Mouse (Mus musculus): ENCODE results near the gene Wdr18. TPM values are rescaled to one million over a fixed set of nuclear protein-coding genes. Genes with fewer than 3 reads are reported as not detected.

The Wdr18 gene
- total RNA-seq, 4 experiments from 2014 or later, result 20.1 to 26.7 (median 23.0) TPM

Other genes with a start within 250 kb of the Wdr18 start
- gene Hcn2, start 243.5 kb upstream of the Wdr18 start, total RNA-seq (2022), result under 1 TPM; 0.39 to 0.86 (median 0.73) TPM
- 10 to 100 TPM; 34.1 to 47.2 (median 38.3) TPM for gene Polrmt, start 213.6 kb upstream of the Wdr18 start, total RNA-seq (2022)
- not detected for gene Fgf22, start 205.1 kb upstream of the Wdr18 start, total RNA-seq (2022)
- gene Rnf126, start 193.2 kb upstream of the Wdr18 start, total RNA-seq (2022), result 10 to 100 TPM; 51.9 to 80.5 (median 53.3) TPM
- 1 to 10 TPM in 2 of 4 experiments, under 1 TPM in 2; 0.73 to 1.2 (median 1.1) TPM for gene Fstl3, start 182.9 kb upstream of the Wdr18 start, total RNA-seq (2022)
- not detected for gene Prss57, start 169.2 kb upstream of the Wdr18 start, total RNA-seq (2022)
- gene Palm, start 166.6 kb upstream of the Wdr18 start, total RNA-seq (2022), result 10 to 100 TPM in 3 of 4 experiments, 1 to 10 TPM in 1; 6.8 to 12.3 (median 11.2) TPM
- not detected for gene Misp, start 139.2 kb upstream of the Wdr18 start, total RNA-seq (2022)
- gene Ptbp1, start 105.7 kb upstream of the Wdr18 start, total RNA-seq (2022), result 10 to 100 TPM; 11.8 to 19.3 (median 14.8) TPM
- not detected for gene Prtn3, start 85.7 kb upstream of the Wdr18 start, total RNA-seq (2022)
- gene Plppr3, start 85.5 kb upstream of the Wdr18 start, total RNA-seq (2022), result under 1 TPM in 1 of 4 experiments, not detected in 3; 0.40 TPM
- not detected for gene Elane, start 73.9 kb upstream of the Wdr18 start, total RNA-seq (2022)
- gene Cfd, start 69.3 kb upstream of the Wdr18 start, total RNA-seq (2022), result 100 to 1,000 TPM in 1 of 4 experiments, 10 to 100 TPM in 3; 10.7 to 257 (median 39.5) TPM
- gene Med16, start 51.2 kb upstream of the Wdr18 start, total RNA-seq (2022), result 10 to 100 TPM; 30.8 to 37.1 (median 32.9) TPM
- not detected for gene Gm26602, start 49.3 kb upstream of the Wdr18 start, total RNA-seq (2022)
- under 1 TPM; 0.13 to 0.36 (median 0.22) TPM for gene Kiss1r, start 43.2 kb upstream of the Wdr18 start, total RNA-seq (2022)
- gene R3hdm4, start 38.9 kb upstream of the Wdr18 start, total RNA-seq (2022), result 100 to 1,000 TPM; 124 to 137 (median 129) TPM
- gene Arid3a, start 33.1 kb upstream of the Wdr18 start, total RNA-seq (2022), result 1 to 10 TPM; 1.5 to 2.3 (median 2.1) TPM
- gene Grin3b, start 10.6 kb downstream of the Wdr18 start, total RNA-seq (2022), result under 1 TPM; 0.13 to 0.52 (median 0.36) TPM
- gene Tmem259, start 24.2 kb downstream of the Wdr18 start, total RNA-seq (2022), result 10 to 100 TPM; 67.9 to 81.4 (median 74.4) TPM
- gene Cnn2, start 28.4 kb downstream of the Wdr18 start, total RNA-seq (2022), result 1 to 10 TPM; 2.7 to 5.3 (median 4.3) TPM
- 1 to 10 TPM; 7.3 to 8.6 (median 8.1) TPM for gene Abca7, start 36.3 kb downstream of the Wdr18 start, total RNA-seq (2022)
- gene Arhgap45, start 56.5 kb downstream of the Wdr18 start, total RNA-seq (2022), result 1 to 10 TPM in 2 of 4 experiments, under 1 TPM in 2; 0.48 to 1.3 (median 0.84) TPM
- 10 to 100 TPM; 38.3 to 47.6 (median 39.7) TPM for gene Polr2e, start 79.6 kb downstream of the Wdr18 start, total RNA-seq (2022)
- gene Gpx4, start 87.0 kb downstream of the Wdr18 start, total RNA-seq (2022), result 100 to 1,000 TPM; 510 to 613 (median 541) TPM
- gene Sbno2, start 145.4 kb downstream of the Wdr18 start, total RNA-seq (2022), result 1 to 10 TPM; 4.8 to 5.7 (median 5.3) TPM
- gene Stk11, start 155.7 kb downstream of the Wdr18 start, total RNA-seq (2022), result 100 to 1,000 TPM; 157 to 173 (median 162) TPM
- 100 to 1,000 TPM; 525 to 571 (median 544) TPM for gene Atp5d, start 178.5 kb downstream of the Wdr18 start, total RNA-seq (2022)
- gene Cbarp, start 180.7 kb downstream of the Wdr18 start, total RNA-seq (2022), result 1 to 10 TPM; 1.9 to 4.0 (median 2.9) TPM
- gene Midn, start 188.1 kb downstream of the Wdr18 start, total RNA-seq (2022), result 10 to 100 TPM; 20.8 to 36.0 (median 29.5) TPM
- 10 to 100 TPM; 23.4 to 49.1 (median 31.4) TPM for gene Cirbp, start 205.8 kb downstream of the Wdr18 start, total RNA-seq (2022)
- 1 to 10 TPM; 4.3 to 7.8 (median 6.9) TPM for gene 1600002K03Rik, start 212.8 kb downstream of the Wdr18 start, total RNA-seq (2022)
- gene Efna2, start 219.3 kb downstream of the Wdr18 start, total RNA-seq (2022), result under 1 TPM; 0.19 to 0.48 (median 0.36) TPM